Mouse (Mus musculus): Measurements from ENCODE around the gene Cnot6l.

Gene Cnot6l

DNA sequence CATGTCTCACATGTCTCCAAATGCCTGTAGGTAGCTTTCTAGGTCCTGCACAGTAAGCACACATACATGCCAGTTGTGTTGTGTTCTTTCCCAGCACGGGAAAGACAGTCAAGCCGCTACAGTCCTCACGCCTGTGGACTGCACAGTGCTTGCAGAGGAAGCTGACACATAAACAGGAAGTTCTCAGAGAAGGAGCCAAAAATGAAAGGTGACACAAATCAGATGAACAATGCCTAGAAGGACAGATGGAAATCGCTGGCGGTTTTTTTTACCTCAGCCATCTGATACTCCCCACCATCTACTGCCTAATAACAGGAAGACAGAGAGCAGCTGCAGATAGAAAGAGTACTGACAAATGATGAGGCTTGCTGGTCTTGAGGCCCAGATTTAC lies at the start of gene Cnot6l:
TSS of gene Cnot6l (minus strand) at position 151 of the 391 bp plus-strand sequence.
- peak; percentile 41 to 68 for DNase-seq

DNA sequence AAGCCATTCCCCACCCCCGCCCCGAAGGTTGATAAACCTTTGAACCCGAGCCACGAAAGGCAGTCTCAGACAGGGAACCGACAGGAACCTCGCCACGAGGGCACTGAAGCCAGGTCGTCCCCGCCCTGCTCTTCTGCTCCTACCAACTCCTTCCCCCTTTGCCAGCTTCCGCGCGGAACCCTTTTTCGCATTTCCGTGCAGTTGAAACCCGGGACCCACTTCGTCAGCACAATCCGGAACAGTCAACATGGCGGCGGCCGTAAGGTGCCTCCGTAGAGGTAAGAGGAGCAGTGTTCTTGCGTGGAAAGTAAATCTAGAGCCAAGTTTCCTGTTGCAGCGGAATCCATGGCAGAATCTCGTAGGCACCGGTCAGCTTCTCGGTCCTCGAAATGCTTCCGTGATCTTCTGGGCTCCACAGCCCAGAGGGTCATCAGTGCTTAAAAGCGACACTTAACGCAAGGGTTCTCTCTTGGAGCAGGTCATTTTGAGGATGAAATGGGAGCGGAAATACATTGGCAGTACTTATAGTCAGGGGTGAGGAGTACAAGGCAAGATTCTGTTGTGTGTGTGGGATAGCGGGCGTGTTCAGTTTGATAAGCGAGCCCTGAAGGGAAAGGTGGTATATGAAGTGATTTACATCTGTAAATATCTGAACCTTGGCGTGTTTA lies 46.1 kb upstream of the Cnot6l start:
- peak; percentile 93 to 95 for DNase-seq

DNA sequence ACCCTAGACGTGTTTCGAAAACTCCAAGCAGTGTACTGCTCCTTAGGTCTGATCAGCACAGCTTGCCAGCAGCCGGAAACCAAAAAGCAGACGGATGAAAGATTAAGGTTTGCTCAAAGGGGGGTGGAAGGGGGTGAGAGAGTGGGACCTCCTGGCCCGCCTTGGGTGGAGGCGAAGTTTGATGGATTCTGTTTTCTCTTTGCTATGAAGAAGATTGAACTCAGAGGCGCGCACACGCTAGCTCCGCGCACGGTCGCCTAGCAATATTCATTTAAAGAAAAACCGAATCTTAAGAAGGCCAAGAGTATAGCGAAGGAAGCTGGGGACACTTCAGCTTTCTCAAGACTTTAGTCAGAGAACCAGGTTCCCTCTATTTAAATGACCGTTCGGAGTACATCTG lies 45.5 kb upstream of the Cnot6l start, which contains the start of gene Mrpl1:
TSS of gene Mrpl1 (plus strand) at position 35 of the 400 bp plus-strand sequence.
- DNase-seq: peak; percentile 25 to 41

DNA sequence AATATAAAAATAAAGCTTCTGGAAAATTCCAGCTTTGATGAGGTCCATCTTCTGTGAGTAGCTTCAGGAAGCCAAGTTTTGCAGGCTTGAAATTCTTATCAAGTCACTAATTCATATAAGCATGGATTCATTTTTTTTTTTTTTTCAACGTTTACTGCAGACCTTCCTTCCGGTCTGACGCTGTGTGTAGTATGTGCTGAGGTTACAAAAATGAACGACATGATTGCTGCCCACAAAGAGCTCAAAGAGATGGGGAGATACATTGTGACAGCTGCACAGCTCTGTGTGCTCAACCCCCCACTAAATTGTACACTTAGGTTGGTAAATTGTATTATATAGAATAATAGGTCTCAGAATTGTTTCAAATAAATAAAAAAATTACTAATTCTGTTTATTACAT lies 44.6 kb upstream of the Cnot6l start:
- no peak for DNase-seq

DNA sequence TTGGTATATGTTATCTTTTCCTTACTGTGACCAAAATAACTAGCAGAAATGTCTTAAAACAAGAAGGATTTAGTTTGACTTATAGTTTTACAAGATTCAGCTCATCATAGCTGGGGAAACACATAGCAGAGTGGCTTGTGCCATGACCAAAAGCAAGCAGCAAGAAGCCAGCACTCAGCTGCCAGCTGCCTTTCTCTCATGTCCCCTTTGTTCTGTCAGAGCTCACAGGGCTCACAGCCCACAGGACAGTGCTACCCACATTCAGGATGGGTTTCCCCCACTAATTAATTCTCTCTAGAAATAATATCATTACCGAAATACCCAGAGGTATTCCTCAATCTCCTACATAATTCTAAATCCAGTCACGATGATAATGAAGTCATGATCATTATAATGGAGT lies 43.6 kb upstream of the Cnot6l start:
- DNase-seq: no peak

DNA sequence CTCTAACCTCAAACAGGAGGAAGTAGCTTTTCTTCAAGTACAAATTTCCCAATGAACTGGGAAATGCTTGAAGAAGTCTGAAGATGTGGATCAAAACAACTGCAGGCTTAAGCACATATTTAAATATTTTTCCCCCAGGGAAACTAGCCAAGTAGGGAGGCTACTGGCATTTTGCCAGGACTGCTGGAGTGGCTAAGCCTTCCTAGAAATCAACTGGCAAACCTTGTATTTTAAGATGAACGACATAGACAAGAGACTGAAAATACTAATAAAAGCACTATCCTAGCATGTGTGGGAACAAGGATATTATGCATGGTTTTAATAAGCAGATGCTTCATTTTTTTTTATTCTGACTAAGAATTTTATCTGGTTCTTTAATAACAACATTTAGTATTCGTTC lies 42.9 kb upstream of the Cnot6l start:
- peak; percentile 74 to 84 for DNase-seq

DNA sequence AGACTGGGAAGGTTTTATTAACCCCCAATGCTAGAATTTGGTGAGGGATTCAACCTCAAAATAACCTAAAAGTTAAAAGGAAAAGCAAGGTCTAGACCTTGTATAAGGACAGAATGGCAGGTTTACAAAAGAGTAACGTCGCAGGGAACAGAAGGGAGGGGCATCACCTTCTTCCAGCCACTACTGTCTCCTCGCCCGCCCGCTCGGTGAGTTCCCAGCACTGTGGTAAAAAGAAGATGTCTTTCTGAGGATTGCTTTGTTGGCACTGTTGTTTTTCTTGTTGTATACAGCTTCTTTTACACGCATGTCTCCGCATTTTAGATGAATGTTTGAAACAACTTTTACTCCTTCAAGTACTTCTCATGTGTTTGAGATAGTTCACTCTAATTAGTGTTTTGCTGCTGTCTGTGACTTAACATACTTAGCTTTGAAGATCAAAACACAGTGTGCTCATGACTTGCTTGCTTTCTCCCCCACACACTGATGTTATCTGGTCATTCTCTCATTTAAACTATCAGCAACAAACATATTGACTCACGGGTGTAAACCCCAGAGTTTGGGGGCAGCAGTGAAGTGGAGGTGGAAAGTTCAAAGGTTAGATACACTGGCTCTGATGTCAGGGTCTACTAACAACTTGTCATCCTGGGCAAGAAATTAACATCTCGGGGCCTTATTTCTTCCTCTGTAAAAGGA lies 37.6 kb upstream of the Cnot6l start:
- DNase-seq: no peak

DNA sequence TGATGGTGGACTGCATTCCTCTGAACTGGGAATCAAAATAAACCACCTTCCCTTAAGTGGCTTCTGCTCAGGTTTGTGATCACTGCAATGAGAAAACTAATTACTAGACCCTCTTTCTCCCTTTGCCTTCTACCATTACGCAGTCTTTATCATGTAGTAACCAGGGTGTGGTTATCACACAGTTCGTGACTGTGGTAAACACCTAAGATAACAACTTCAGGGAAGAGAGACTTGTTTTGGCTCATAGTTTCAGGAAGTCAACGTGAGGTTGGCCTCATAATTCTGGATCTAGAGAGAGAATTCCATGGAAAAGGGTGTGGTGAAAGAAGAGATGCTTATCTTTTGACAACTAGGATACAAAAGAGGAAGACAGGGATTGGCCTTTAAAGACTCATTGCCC lies 36.3 kb upstream of the Cnot6l start:
- no peak for DNase-seq

DNA sequence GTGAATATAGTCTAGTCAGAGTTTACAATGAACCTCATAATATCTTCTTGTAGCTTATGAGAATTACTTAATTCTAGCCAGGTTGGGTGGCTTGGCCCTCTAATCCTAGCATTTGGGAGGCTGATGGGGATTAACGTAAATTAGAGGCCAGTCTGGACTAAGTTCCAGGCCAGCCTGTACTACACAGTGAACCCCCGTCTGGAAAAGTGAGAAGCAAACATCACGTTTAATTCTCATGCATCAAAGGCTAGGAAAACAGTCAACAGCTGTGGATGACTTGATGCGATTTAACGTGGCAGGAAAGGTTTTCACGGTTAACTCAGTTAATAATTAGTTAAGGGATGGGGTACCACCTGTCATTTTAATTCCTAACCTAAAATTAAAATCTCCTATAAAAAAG lies 34.3 kb upstream of the Cnot6l start:
- no peak for DNase-seq

DNA sequence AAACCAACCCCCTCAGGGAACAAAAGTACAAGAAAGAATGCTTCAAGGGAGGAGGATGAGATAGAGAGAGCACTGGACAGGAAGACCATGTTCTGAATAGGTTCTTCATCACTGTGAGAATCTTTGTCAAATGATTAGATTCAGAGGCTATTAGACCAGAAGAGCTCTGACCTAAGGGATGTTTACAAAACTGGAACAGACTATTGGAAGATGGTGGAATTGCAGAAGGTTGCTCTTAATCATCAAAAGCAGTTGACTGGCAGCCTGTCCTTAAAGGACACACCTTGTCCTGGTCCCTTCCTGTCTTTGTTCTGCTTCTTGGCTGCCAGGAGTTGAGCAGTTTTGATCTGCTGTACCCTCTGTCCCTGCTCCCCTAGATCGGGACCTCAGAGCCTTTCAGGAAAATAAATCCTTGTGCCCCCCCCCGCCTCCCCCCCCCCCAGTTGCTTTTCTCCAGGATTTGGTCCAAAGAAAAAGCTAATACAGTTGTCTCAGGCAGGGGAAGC lies 32.6 kb upstream of the Cnot6l start:
- peak in 1 of 2 experiments; percentile 50 for DNase-seq

DNA sequence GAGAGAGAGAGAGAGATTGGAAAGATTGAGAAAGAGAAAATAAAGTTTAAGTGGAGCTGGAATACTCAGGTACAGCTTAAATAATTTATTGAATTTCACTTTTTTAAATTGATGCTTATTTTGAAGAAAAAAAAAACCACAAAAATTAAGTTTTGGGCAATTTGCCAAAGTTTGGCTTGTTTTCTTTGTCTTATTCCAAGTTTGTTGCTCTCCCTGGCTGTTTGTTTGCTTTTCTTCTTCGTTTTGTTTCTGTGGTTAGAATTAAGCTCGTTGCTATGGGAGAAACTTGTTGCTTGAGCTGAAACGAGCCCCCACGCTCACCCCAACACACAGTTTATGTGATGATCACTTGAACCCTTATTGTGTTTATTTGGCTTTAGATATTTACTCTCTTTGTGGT lies 27.3 kb upstream of the Cnot6l start:
- no peak for DNase-seq

DNA sequence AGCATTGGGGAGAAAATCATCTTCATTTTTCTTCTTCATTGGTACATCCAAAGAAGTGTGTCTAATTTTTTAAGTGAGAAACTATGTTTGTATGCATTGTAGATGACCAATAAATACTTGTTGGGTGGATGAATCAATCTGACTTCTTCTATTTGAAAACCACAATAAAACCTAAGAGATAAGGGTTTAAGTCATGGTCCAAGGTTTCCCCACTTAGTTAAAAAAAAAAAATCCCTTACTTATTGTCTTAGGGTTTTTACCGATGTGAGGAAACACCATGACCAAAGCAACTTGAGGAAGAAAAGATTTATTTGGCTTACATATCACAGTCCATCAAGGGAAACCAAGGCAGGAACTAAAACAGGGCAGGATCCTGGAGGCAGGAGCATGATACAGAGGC lies 25.8 kb upstream of the Cnot6l start:
- no peak for DNase-seq

DNA sequence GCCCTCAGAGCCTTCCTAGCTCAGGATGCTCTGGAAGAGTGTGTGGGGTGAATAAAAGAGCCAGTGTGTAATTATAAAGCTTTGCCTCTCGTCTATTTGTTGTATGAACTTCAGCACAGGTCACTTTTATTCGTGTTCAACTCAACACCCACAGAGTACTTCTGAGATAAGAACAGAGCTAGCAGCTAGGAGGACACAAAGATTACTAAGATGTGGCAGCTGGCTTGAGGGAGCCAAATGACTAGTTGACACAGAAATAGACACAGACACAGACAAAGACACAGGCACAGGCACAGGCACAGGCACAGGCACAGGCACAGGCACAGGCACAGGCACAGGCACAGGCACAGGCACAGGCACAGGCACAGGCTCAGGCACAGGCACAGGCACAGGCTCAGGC lies 20.0 kb upstream of the Cnot6l start:
- no peak for DNase-seq

DNA sequence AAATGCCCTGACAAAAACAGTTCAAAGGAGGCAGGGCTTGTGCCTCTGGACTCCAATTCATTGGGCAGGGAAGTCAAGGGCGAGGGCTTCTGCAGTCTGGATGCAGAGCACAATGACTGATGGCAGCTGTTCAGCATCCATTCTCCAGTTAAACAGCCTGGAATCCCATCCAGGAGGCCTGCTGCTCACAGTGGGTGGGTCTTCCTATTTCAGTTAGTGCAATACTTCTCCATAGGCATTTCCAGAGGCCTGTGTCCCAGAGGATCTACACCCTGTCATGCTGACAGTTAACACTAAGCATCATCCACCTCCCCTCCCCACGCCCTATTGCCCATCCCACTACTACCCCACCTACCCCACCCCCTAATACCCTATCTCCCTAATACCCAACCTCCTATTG lies 19.2 kb upstream of the Cnot6l start:
- DNase-seq: no peak

DNA sequence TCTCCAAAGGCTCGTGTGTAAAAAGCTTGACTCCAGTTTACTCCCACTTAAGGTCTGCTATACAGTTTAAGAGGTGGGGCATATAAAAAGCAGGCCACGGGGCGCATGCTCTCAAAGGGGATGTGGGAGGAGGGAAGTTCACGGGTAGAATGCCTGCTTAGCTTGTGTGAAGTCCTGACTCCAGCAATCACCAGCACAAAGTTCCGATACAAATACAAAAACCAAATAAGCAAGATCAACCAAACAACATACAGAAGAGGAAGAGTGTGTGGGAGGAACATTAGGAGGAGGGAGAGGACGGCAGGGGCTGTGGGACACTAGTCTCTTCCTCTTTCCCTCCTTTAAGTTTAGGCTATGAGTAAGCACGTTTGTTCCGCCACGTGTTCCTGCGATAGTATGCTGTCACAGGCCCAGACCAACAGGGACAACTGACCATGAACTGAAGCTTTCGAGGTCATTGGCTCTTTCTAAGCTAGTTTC lies 12.9 kb upstream of the Cnot6l start:
- DNase-seq: no peak

DNA sequence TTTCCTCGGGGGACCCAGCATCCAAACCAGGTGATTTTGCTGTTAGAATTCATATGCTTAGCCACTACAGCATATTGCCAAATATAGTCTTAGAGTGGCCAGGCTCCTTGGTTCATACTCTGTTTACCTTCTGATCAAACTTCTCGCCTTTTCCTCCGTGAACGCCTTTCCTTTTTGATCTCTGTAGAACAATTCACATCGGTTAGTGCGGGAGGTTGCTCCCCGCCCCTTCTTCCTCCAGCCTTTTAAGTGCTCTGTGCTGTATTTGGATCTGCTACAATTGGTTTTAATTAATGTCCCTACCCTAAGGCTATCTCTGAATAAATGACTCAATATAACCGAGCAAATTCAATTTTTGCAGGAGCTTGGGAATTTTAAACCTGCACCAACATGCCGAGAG lies 12.2 kb upstream of the Cnot6l start:
- DNase-seq: no peak

DNA sequence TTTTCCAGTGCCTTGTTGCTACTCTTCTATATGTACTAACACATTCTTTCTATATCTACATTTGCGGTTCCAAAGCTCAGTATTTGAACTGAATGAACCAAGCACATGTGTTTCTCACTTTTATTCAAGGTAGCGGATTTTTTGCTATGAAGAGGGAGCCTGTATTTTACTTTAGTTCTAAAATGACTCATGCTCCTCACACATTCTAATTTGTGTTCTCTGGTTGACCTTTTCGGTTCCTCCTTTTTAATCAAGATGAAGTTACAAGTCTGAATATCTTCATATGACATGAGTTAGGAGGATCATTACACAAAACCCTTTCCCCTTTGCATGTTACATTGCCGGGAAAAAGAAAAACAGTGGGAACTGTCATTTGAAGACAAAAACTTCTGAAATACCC lies 7.8 kb upstream of the Cnot6l start:
- DNase-seq: no peak

DNA sequence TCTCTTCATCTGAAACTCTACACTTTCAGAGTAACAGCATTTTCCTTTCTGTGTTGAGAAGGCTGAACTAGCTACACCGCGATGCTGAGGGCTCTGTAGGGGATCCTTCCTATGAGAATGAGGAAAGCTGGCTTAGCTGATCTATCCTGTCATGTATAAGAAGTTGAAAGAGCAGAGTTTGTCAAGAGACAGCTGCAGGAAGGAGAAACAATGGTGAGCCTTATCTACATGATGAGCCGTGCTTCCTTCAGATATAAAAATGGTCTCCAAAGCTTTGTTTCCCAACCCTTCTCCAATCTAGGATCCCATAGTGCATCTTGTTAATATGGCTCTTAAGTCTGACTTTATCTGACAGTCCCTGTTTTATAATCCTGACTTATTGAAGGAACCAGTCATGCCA lies 6.5 kb upstream of the Cnot6l start:
- DNase-seq: no peak

DNA sequence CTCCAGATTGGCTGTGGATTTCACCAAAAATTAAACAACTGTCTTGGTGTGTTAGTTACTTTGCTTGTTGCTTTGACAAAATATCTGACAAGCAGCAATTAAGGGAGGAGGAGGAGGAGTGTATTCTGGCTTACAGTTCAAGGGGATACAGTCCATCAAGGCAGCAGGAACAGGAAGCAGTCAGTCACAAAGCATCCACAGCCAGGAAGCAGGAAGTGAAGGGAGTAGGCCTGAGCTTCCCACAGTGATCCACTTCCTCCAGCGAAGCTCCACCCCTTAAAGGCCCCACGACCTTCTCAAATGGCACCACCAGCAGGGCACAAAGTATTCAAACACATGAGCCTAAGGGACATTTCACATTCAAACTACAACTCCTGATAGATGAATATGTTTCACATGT lies 2.8 kb upstream of the Cnot6l start:
- DNase-seq: no peak

DNA sequence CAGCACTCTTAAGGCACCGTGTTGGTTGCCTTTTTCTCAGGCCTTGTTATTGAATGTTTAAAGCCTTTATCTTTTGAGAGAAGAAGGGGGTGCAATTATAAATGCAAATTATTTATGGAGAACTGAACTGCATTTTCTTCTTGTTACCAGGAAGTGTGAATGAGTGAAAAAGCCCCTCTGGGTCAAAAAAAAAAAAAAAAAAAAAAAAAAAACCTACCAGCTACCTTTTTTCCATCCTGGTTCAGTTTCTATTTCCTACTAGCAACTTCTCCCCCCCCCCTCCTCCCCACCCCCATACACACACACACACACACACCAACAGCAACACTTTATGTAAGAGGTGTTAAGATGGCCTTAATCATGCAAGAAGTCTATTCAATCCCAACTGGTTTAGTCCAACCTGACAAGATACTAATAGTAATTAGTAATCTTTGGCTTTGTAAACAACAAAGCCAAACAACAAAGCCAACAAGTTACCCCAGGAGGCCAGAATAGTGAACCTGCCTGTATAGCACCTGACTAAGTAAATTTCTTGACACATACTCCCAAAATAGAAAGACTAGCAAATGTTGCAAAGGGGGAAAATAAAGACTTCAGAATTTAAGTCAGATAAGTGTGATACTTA lies 463 bp downstream of the Cnot6l start:
- no peak for DNase-seq

DNA sequence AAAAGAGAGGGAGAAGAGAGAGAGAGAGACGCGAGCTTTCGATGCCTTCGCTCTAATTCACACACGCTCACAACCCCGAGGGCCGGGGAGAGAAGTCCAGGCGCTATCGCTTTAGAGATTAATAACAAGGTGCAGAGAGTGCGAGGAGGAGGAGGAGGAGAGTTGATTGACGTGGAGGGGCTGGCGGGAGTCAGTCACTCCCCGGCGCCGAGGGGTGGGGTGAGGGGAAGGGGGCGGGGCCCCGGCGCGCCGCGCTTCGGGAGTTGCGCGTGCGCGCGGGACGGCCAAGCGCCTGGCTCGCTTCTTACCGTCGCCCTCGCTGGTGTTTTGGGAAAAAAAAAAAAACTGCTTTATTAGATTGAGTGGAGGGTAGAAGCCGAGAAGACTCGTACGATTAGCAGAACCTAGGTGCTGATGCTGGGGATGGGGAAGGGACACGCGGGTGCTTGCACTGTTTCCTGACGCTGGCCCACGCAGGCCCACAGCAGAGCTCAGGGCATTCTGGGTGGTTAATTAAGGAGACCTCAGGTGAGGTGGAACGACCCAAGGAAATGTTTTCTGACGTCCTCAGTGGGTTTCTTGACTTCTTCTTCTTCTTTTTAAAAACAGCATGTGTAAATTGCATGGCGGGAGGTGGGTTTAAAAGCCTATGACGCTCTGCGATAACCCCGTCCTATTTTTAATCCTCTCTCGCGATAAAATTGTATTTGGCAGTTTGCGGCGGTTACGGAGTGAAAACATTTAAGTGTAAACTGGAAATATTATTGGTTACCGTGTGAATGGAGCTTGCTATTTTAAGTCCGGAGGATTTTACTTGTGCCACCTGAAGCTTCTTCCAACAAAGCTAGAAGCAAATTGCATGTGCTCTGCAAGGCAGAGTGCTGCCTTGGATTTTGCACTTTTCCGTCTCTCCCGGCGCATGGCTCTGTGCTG lies 1.3 kb downstream of the Cnot6l start:
- DNase-seq: peak; percentile 88 to 94

DNA sequence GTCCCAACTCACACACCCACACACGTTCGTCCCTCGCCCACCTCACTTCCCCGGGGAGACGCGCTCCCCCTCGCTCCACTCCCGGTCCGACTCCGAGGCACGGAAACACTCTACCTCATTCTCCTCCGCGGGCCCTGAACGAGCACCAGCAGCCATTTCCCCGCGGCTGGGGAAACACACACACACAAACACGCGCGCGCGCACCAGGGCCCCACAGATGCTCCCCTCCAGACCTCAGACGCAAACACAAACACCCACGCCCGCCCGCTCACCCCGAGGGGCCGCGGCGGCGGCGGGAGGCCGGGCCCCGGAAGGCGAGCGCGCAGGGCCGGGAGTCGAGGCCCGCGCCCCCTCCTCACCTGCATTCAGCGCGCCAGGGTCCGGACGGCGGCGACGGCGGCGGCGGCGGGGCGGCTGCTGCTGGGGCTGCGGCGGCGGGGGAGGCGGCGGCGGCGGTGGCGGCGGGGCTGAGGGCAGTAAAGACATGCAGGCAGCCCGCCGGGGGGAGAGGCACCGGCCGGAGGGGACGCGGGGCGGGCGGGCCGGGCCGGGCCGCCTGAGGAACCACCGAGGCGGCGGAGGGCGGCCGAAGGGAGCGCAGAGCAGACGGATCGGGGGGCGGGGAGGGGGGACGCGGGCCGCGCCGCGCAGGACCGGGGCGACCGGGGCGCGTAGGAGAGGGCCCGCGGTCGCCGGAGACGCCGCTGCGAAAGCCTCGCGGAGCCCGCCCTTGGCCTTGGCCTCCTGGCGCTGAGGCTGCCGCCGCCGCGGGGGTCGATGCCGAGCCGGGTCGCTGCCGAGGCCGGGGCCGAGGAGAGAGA lies 2.2 kb downstream of the Cnot6l start:
- peak; percentile 61 to 75 for DNase-seq

All from kidney, postnatal 25 days (tissue).